Mouse (Mus musculus) kidney, adult 2 months (tissue): ENCODE data around the gene Ltc4s.

Source experiments
- CTCF ChIP-seq: fragments of 200-500 bp; conservative IDR thresholded peaks from 2 replicates; pipeline ENCODE4 v1.5.1; 2011; ENCODE audit warnings: low read depth, mild to moderate bottlenecking, control low read depth, low read length, moderate library complexity, mixed read lengths; ENCODE audit not compliant: insufficient read depth, insufficient read length
- POLR2A ChIP-seq: fragments of 200-500 bp; IDR thresholded peaks from one replicate; pipeline ENCODE4 v1.6.1; 2011; ENCODE audit warnings: low read depth, low read length, control low read depth

DNA sequence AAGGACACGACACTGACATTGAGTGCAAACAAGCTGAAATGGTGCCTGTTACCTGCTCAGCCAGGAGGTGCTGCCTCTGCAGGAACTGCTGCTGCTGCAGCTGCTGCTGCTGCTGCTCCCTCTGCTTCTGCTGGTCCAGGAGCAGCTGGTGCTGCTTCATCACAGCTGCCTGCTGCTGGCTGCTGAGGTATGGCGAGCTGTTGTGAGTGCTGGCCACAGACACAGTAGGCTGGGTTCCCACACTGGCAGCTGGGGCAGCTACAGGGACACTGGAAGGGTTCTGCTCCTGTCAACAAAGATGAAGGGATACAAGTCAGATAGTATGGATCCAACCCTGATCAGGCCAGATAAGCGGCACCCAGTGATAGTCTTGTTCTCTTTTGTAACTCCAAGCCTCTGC, 24.8 kb upstream of the Ltc4s start:
- no peak for TF ChIP-seq CTCF
- TF ChIP-seq POLR2A = no peak
